Mouse (Mus musculus): Measurements from ENCODE around the gene Def6.
A peak's percentile ranks its signal among the peaks of the same experiment; 100 is the strongest.

Gene Def6

GRCm38 (mm10) chr17:28242296-28242695 lies 34.7 kb downstream of the Def6 start:
- no peak for DNase-seq (ENCODE audit: low spot score)

GRCm38 (mm10) chr17:28244214-28244613 lies 36.6 kb downstream of the Def6 start:
- no peak for DNase-seq (ENCODE audit: low spot score)

- no peak for DNase-seq (ENCODE audit: low spot score)
Observed at GRCm38 (mm10) chr17:28244714-28245113, 37.1 kb downstream of the Def6 start.

GRCm38 (mm10) chr17:28246640-28247039 lies 39.1 kb downstream of the Def6 start:
- DNase-seq (ENCODE audit: low spot score) = no peak

- no peak for DNase-seq (ENCODE audit: low spot score)
Observed at GRCm38 (mm10) chr17:28247613-28248012, 40.0 kb downstream of the Def6 start.

GRCm38 (mm10) chr17:28249062-28249461 lies 41.5 kb downstream of the Def6 start:
- no peak for DNase-seq (ENCODE audit: low spot score)

- no peak for DNase-seq (ENCODE audit: low spot score)
Observed at GRCm38 (mm10) chr17:28251579-28252280, 44.2 kb downstream of the Def6 start.

GRCm38 (mm10) chr17:28252281-28252648 lies 44.7 kb downstream of the Def6 start:
- DNase-seq (ENCODE audit: low spot score) = no peak

GRCm38 (mm10) chr17:28253216-28253615 lies 45.6 kb downstream of the Def6 start:
- DNase-seq (ENCODE audit: low spot score) = no peak

- DNase-seq (ENCODE audit: low spot score) = no peak
Observed at GRCm38 (mm10) chr17:28254804-28255203, 47.2 kb downstream of the Def6 start.

GRCm38 (mm10) chr17:28255651-28256050 lies 48.1 kb downstream of the Def6 start:
- DNase-seq (ENCODE audit: low spot score) = no peak

- no peak for DNase-seq (ENCODE audit: low spot score)
Observed at GRCm38 (mm10) chr17:28256651-28257328, 49.2 kb downstream of the Def6 start.

GRCm38 (mm10) chr17:28258325-28258724 lies 50.7 kb downstream of the Def6 start:
- DNase-seq (ENCODE audit: low spot score) = no peak

- peak; percentile 34 for DNase-seq (ENCODE audit: low spot score)
Observed at GRCm38 (mm10) chr17:28259890-28260542, 52.4 kb downstream of the Def6 start.

- no peak for DNase-seq (ENCODE audit: low spot score)
Observed at GRCm38 (mm10) chr17:28260543-28260909, 52.9 kb downstream of the Def6 start.

- no peak for DNase-seq (ENCODE audit: low spot score)
Observed at GRCm38 (mm10) chr17:28261795-28262194, 54.2 kb downstream of the Def6 start.

- DNase-seq (ENCODE audit: low spot score) = no peak
Observed at GRCm38 (mm10) chr17:28263181-28263894, 55.8 kb downstream of the Def6 start.

- no peak for DNase-seq (ENCODE audit: low spot score)
Observed at GRCm38 (mm10) chr17:28267251-28267650, 59.7 kb downstream of the Def6 start.

- no peak for DNase-seq (ENCODE audit: low spot score)
Observed at GRCm38 (mm10) chr17:28270165-28270564, 62.6 kb downstream of the Def6 start.

GRCm38 (mm10) chr17:28271537-28272266 lies 64.1 kb downstream of the Def6 start:
- no peak for DNase-seq (ENCODE audit: low spot score)

- DNase-seq (ENCODE audit: low spot score) = no peak
Observed at GRCm38 (mm10) chr17:28272281-28272680, 64.7 kb downstream of the Def6 start.

- no peak for DNase-seq (ENCODE audit: low spot score)
Observed at GRCm38 (mm10) chr17:28272837-28273236, 65.3 kb downstream of the Def6 start.
